Mouse (Mus musculus): Measurements from ENCODE around the gene Adgrl1.

Adgrl1 gene

DNA sequence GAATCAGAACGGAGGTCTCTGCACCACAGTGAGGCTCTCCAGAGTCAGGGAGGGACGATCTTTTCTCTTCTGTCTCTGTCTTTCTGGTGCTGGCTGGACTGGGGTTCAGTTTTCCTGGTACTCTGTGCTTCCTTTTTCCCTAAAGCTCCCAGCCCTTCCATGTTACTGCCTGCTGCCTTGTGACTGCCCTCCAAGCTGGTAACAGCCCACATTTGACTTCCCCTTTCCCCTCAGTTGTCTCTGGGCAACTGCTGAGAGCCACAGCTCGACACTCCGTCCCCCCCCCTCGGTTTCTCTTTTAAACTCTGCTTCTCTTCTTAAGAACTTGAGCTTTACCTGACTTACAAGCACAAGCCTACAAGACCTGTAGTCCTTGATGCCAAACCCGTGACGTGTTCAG lies 89.3 kb downstream of the Adgrl1 start:
- no peak for DNase-seq (ENCODE audit: low read depth, low spot score)

DNA sequence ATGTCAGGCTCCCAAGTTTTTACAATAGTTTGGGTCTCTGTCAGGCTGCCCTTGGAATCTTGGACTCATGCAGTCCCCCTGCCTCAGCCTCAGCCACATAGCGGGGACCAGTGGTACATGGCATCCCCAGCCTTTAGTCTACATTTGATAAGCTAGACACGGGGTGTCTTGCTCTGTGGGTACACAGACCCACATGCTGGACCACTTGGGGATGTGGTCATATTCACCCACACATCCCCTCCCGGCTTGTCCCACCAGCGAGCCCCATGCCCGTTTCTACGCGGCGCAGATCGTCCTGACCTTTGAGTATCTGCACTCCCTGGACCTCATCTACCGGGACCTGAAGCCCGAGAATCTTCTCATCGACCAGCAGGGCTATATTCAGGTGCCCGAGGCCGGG lies 90.3 kb downstream of the Adgrl1 start:
- no peak for DNase-seq (ENCODE audit: low read depth, low spot score)
